ENCODE assay signal across 8 mouse cellular contexts in the genomic region with DNA sequence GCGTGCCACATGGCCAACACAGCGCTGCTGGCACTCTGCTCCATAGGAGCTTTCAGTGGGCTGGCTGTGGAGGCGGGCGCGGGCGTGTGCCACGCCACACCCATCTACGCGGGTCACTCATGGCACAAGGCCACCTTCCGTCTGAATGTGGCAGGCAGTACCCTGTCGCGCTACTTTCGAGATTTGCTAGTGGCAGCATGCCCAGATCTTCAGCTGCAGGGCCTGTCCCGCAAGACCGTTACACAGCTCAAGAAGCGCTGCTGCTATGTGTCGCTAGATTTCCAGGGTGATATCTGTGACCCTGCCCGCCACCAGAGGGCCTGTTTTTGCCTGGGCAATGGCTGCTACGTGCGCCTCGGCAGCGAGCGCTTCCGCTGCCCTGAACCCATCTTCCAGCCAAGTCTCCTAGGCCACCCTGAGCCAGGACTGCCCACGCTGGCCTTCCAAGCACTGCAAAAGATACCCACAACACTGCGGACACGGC. TPM values are rescaled to one million over a fixed set of nuclear protein-coding genes. Genes with fewer than 3 reads are reported as not detected.
DNase-seq lines count a peak whose midpoint lies in the region; ATAC-seq lines count a peak whose summit lies in the region.
"Had no signal": no experiment of that assay in that cellular context is flagged by ENCODE, and none has a peak within 500 bp of the region (broad histone marks: within the 10 kb centered on the region; RNA-seq: fewer than 3 reads in every experiment).

No protein-coding gene starts in this region.

- intact Hi-C loops in gastrocnemius, postnatal 14 days (cut with DNase I; ENCODE audit: low total_unique reads) = loop anchor here (5.0 kb wide), 1 partner anchor 60 kb away; a partner anchor contains a TSS

- H3K9me3 ChIP-seq in limb, embryonic 11.5 days (ENCODE audit: control insufficient read depth, low read length) = no peaks in the 10 kb centered on the region
- H3K9me3 ChIP-seq in midbrain, embryonic 13.5 days = no peaks in the 10 kb centered on the region

- H3K4me1 ChIP-seq in limb, embryonic 11.5 days (ENCODE audit: control insufficient read depth, insufficient read depth, low read length) = peaks cover 16% of the 10 kb centered on the region
- peaks cover 34% of the 10 kb centered on the region for H3K4me1 ChIP-seq in midbrain, embryonic 13.5 days (replicated peaks)

- H3K27me3 ChIP-seq in limb, embryonic 11.5 days (ENCODE audit: control insufficient read depth, insufficient read depth, low read length) = peaks cover 14% of the 10 kb centered on the region
- peaks cover 33% of the 10 kb centered on the region for H3K27me3 ChIP-seq in midbrain, embryonic 13.5 days

- 29% methylated on average over 27 of the region's 27 CpGs for WGBS in limb, embryonic 11.5 days
- WGBS in midbrain, embryonic 13.5 days = 34% methylated on average over 27 of the region's 27 CpGs

- peak overlapping the region; percentile 17 for H3K4me3 ChIP-seq in limb, embryonic 11.5 days (ENCODE audit: low read depth, low read length)
- no peak overlapping the region for H3K4me3 ChIP-seq in midbrain, embryonic 13.5 days (replicated peaks)

- no peak overlapping the region for H3K27ac ChIP-seq in limb, embryonic 11.5 days (replicated peaks; ENCODE audit: low read depth, low read length)
- H3K27ac ChIP-seq in midbrain, embryonic 13.5 days = no peak overlapping the region

- no peak for ATAC-seq in limb, embryonic 11.5 days (ENCODE audit: insufficient number of reproducible peaks, low FRiP score, low TSS enrichment, low read depth)
- ATAC-seq in midbrain, embryonic 13.5 days = peak; percentile 53

- H3K9ac ChIP-seq in limb, embryonic 11.5 days (ENCODE audit: low read length) = no peak overlapping the region; the same call in 1 of the 2 replicates
- H3K9ac ChIP-seq in midbrain, embryonic 13.5 days (replicated peaks) = no peak overlapping the region; the same call in 1 of the 2 replicates

- peak; percentile 87 for DNase-seq in adrenal gland, adult 2 months
- peak; percentile 82 for DNase-seq in embryo, embryonic 10 days (ENCODE audit: low spot score)
- peak; percentile 81 for DNase-seq in gastrocnemius, postnatal 14 days
- DNase-seq in induced T-regulatory cell, adult 2 months (ENCODE audit: low read depth) = peak; percentile 67
- DNase-seq in limb, embryonic 11.5 days (ENCODE audit: low spot score) = peak; percentile 66
- DNase-seq in spleen, adult 12 weeks (ENCODE audit: low spot score) = peak; percentile 30

- H3K4me2 ChIP-seq in limb, embryonic 11.5 days (ENCODE audit: low read depth, severe bottlenecking) = peak overlapping the region; percentile 45
- peak overlapping the region; percentile 36 for H3K4me2 ChIP-seq in midbrain, embryonic 13.5 days (replicated peaks)

- H3K36me3 ChIP-seq in limb, embryonic 11.5 days (ENCODE audit: control insufficient read depth, insufficient read depth, low read length) = 0 out of 2 replicates have a peak, but pooled peaks cover 2% of the 10 kb centered on the region
- no peaks in the 10 kb centered on the region for H3K36me3 ChIP-seq in midbrain, embryonic 13.5 days

RNA-seq across cellular contexts. Expression of a gene that starts 0.9 kb away (rescaled TPM):
- total RNA-seq in adrenal gland, adult 2 months (2021) = not detected
- not detected in 2 replicates for polyA plus RNA-seq in adrenal gland, adult 2 months (2012; rRNA removed)
- total RNA-seq in gastrocnemius, postnatal 14 days (2021) = not detected
- 0.19 and 0.20 TPM in 2 replicates for polyA plus RNA-seq in limb, embryonic 11.5 days (2014; fragmentation: Nextera tagmentation; extraction: Ambion mirVana)
- 0.26 and 0.55 TPM in 2 replicates for polyA plus RNA-seq in midbrain, embryonic 13.5 days (2015; fragmentation: Nextera tagmentation; extraction: Ambion mirVana)
- total RNA-seq: left cerebral cortex, postnatal 25 days had no signal

RNA-seq across cellular contexts. Expression of a gene that starts 5.6 kb away (rescaled TPM):
- not detected for total RNA-seq in adrenal gland, adult 2 months (2021)
- 0.79 and 1.2 TPM in 2 replicates for polyA plus RNA-seq in adrenal gland, adult 2 months (2012; rRNA removed)
- under 1 TPM in 1 of 2 experiments, not detected in 1; 0.31 TPM for total RNA-seq in gastrocnemius, postnatal 14 days (2021)
- polyA plus RNA-seq in limb, embryonic 11.5 days (2014; fragmentation: Nextera tagmentation; extraction: Ambion mirVana) = 0.95 and 1.0 TPM in 2 replicates
- 1.8 and 2.0 TPM in 2 replicates for polyA plus RNA-seq in midbrain, embryonic 13.5 days (2015; fragmentation: Nextera tagmentation; extraction: Ambion mirVana)

RNA-seq across cellular contexts. Expression of a gene that starts 6.2 kb away (rescaled TPM):
- 1 to 10 TPM; 1.5 to 1.6 TPM for total RNA-seq in adrenal gland, adult 2 months (2021)
- 3.3 and 4.3 TPM in 2 replicates for polyA plus RNA-seq in adrenal gland, adult 2 months (2012; rRNA removed)
- total RNA-seq in gastrocnemius, postnatal 14 days (2021) = 1 to 10 TPM; 1.1 to 1.2 TPM
- 1.4 and 1.5 TPM in 2 replicates for polyA plus RNA-seq in limb, embryonic 11.5 days (2014; fragmentation: Nextera tagmentation; extraction: Ambion mirVana)
- 13.4 and 14.5 TPM in 2 replicates for polyA plus RNA-seq in midbrain, embryonic 13.5 days (2015; fragmentation: Nextera tagmentation; extraction: Ambion mirVana)

RNA-seq across cellular contexts. Expression of a gene that starts 17.2 kb away (rescaled TPM):
- 1 to 10 TPM; 7.4 to 8.7 TPM for total RNA-seq in adrenal gland, adult 2 months (2021)
- polyA plus RNA-seq in adrenal gland, adult 2 months (2012; rRNA removed) = 12.3 and 14.9 TPM in 2 replicates
- total RNA-seq in gastrocnemius, postnatal 14 days (2021) = 1 to 10 TPM; 2.5 to 3.1 TPM
- 8.9 and 10.9 TPM in 2 replicates for polyA plus RNA-seq in limb, embryonic 11.5 days (2014; fragmentation: Nextera tagmentation; extraction: Ambion mirVana)
- 13.6 and 15.2 TPM in 2 replicates for polyA plus RNA-seq in midbrain, embryonic 13.5 days (2015; fragmentation: Nextera tagmentation; extraction: Ambion mirVana)

RNA-seq across cellular contexts. Expression of a gene that starts 51.0 kb away (rescaled TPM):
- 10 to 100 TPM; 34.7 to 36.6 TPM for total RNA-seq in adrenal gland, adult 2 months (2021)
- polyA plus RNA-seq in adrenal gland, adult 2 months (2012; rRNA removed) = 48.1 and 55.5 TPM in 2 replicates
- total RNA-seq in gastrocnemius, postnatal 14 days (2021) = 10 to 100 TPM; 14.1 to 14.9 TPM
- polyA plus RNA-seq in limb, embryonic 11.5 days (2014; fragmentation: Nextera tagmentation; extraction: Ambion mirVana) = 13.5 and 15.9 TPM in 2 replicates
- polyA plus RNA-seq in midbrain, embryonic 13.5 days (2015; fragmentation: Nextera tagmentation; extraction: Ambion mirVana) = 12.3 and 13.4 TPM in 2 replicates

Comparison
In these comparisons a context has a peak if more than half of its experiments do, and no peak if none do; other contexts are left out.
1. DNase-seq: peak in every context shown above with its lines; median percentile 87 in adrenal gland, adult 2 months; 82 in embryo, embryonic 10 days; 81 in gastrocnemius, postnatal 14 days; 67 in induced T-regulatory cell, adult 2 months; 66 in limb, embryonic 11.5 days; 30 in spleen, adult 12 weeks.